Mouse (Mus musculus) limb, embryonic 15.5 days (tissue): ENCODE measurements around the gene Gm10715. TPM values are rescaled to one million over a fixed set of nuclear protein-coding genes. Genes with fewer than 3 reads are reported as not detected.
"Not testable (repeated sequence)": the region's sequence is repeated elsewhere in the genome, so short reads cannot be mapped to it uniquely, and the experiment has no call there.

Source experiments
- ATAC-seq: fragments of 200-750 bp; cut with Nextera tagmentation; 2 replicates; pipeline ENCODE4 v1.8.0; 2017; ENCODE audit warnings: low read depth, moderate TSS enrichment; ENCODE audit not compliant: insufficient number of reproducible peaks, low FRiP score, low TSS enrichment
- H3K27ac ChIP-seq: fragments of 300-500 bp; sonication (generic); 2 replicates; pipeline ENCODE4 v1.5.1; 2015; ENCODE audit warnings: moderate library complexity, mild to moderate bottlenecking, inconsistent platforms
- H3K27me3 ChIP-seq: fragments of 300-500 bp; sonication (generic); 2 replicates; pipeline ENCODE4 v1.6.1; 2015; ENCODE audit warnings: inconsistent platforms
- H3K36me3 ChIP-seq: fragments of 300-500 bp; sonication (generic); 2 replicates; pipeline ENCODE4 v1.6.1; 2015; ENCODE audit warnings: inconsistent platforms
- H3K4me1 ChIP-seq: fragments of 300-500 bp; sonication (generic); 2 replicates; pipeline ENCODE4 v1.6.1; 2015; ENCODE audit warnings: inconsistent platforms
- H3K4me2 ChIP-seq: fragments of 300-500 bp; sonication (generic); 2 replicates; pipeline ENCODE4 v1.6.1; 2015; ENCODE audit warnings: mild to moderate bottlenecking, inconsistent platforms
- H3K4me3 ChIP-seq: fragments of 300-500 bp; sonication (generic); 2 replicates; pipeline ENCODE4 v1.5.1; 2015; ENCODE audit warnings: mild to moderate bottlenecking, inconsistent platforms
- H3K9ac ChIP-seq: fragments of 300-500 bp; sonication (generic); 2 replicates; pipeline ENCODE4 v1.6.1; 2015; ENCODE audit warnings: inconsistent platforms
- H3K9me3 ChIP-seq: fragments of 300-500 bp; sonication (generic); 2 replicates; pipeline ENCODE4 v1.6.1; 2016; ENCODE audit warnings: inconsistent platforms
- WGBS: fragments of 180-500 bp; shearing (Covaris S2); methylation state at CpG from one replicate; pipeline ENCODE4 v1.1.7; 2015; 5-methylcytosine and 5-hydroxymethylcytosine counted together
- microRNA-seq: library from miRNA; unstranded; fragments of <30 nt; microRNA quantifications from one replicate; pipeline ENCODE4, GENCODE M21; 2016
- polyA plus RNA-seq: library from polyadenylated mRNA; unstranded; fragments of >200 nt; fragmentation: Nextera tagmentation; extraction: Ambion mirVana; gene quantifications from 2 replicates; pipeline ENCODE4 v1.2.1, GENCODE M21; 2015

The Gm10715 gene
- polyA plus RNA-seq, 1 experiment from 2014 or later = not detected

DNA sequence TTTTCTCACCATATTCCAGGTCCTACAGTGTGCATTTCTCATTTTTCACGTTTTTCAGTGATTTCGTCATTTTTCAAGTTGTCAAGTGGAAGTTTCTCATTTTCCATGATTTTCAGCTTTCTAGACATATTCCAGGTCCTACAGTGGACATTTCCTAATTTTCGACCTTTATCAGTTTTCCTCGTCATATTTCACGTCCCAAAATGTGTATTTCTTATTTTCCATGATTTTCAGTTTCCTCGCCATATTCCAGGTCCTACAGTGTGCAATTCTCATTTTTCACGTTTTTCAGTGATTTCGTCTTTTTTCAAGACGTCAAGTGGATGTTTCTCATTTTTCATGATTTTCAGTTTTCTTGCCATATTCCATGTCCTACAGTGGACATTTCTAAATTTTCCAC is 9.5 kb upstream of the Gm10715 start:
- H3K36me3 ChIP-seq, H3K27me3 ChIP-seq, H3K4me1 ChIP-seq, H3K4me2 ChIP-seq, H3K4me3 ChIP-seq, H3K27ac ChIP-seq, H3K9ac ChIP-seq, ATAC-seq, H3K9me3 ChIP-seq: not testable (repeated sequence)
- WGBS = 70% methylated on average over 9 of the region's 9 CpGs

DNA sequence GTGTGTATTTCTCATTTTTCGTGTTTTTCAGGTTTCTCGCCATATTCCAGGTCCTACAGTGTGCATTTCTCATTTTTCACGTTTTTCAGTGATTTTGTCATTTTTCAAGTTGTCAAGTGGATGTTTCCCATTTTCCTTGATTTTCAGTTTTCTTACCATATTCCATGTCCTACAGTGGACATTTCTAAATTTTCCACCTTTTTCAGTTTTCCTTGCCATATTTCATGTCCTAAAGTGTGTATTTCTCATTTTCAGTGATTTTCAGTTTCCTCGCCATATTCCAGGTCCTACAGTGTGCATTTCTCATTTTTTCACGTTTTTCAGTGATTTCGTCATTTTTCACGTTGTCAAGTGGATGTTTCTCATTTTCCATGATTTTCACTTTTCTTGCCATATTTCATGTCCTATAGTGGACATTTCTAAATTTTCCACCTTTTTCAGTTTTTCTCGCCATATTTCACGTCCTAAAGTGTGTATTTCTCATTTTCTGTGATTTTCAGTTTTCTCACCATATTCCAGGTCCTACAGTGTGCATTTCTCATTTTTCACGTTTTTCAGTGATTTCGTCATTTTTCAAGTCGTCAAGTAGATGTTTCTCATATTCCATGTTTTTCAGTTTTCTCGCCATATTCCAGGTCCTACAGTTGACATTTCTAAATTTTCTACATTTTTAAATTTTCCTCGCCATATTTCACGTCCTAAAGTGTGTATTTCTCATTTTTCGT is 7.2 kb upstream of the Gm10715 start:
- not testable (repeated sequence) for H3K4me3 ChIP-seq, ATAC-seq
- WGBS = 64% methylated on average over 14 of the region's 16 CpGs

DNA sequence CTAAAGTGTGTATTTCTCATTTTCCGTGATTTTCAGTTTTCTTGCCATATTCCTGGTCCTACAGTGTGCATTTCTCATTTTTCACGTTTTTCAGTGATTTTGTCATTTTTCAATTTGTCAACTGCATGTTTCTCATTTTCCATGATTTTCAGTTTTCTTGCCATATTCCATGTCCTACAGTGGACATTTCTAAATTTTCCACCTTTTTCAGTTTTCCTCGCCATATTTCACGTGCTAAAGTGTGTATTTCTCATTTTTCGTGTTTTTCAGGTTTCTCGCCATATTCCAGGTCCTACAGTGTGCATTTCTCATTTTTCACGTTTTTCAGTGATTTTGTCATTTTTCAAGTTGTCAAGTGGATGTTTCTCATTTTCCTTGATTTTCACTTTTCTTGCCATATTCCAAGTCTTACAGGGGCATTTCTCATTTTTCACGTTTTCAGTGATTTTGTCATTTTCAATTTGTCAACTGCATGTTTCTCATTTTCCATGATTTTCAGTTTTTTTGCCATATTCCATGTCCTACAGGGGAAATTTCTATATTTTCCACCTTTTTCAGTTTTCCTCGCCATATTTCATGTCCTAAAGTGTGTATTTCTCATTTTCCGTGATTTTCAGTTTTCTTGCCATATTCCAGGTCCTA is 5.9 kb upstream of the Gm10715 start:
- H3K4me3 ChIP-seq, H3K4me2 ChIP-seq, H3K4me1 ChIP-seq, H3K36me3 ChIP-seq, H3K9me3 ChIP-seq, ATAC-seq, H3K9ac ChIP-seq, H3K27me3 ChIP-seq, H3K27ac ChIP-seq: not testable (repeated sequence)
- 67% methylated on average over 3 of the region's 10 CpGs for WGBS

More for the DNA sequence above, 7.2 kb upstream of the Gm10715 start:
- not testable (repeated sequence) for H3K9ac ChIP-seq, H3K36me3 ChIP-seq, H3K27ac ChIP-seq, H3K4me2 ChIP-seq, H3K9me3 ChIP-seq, H3K4me1 ChIP-seq, H3K27me3 ChIP-seq

DNA sequence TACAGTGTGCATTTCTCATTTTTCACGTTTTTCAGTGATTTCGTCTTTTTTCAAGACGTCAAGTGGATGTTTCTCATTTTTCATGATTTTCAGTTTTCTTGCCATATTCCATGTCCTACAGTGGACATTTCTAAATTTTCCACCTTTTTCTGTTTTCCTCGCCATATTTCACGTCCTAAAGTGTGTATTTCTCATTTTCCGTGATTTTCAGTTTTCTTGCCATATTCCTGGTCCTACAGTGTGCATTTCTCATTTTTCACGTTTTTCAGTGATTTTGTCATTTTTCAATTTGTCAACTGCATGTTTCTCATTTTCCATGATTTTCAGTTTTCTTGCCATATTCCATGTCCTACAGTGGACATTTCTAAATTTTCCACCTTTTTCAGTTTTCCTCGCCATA is 2.4 kb upstream of the Gm10715 start, which contains the start of gene Gm17535:
Gene Gm17535 (plus strand): TSS at position 301 of the 400 bp plus-strand sequence.
- not testable (repeated sequence) for H3K27ac ChIP-seq, ATAC-seq, H3K9me3 ChIP-seq, H3K4me1 ChIP-seq, H3K36me3 ChIP-seq, H3K4me2 ChIP-seq, H3K9ac ChIP-seq, H3K27me3 ChIP-seq, H3K4me3 ChIP-seq
- 47% methylated on average over 1 of the region's 8 CpGs for WGBS

DNA sequence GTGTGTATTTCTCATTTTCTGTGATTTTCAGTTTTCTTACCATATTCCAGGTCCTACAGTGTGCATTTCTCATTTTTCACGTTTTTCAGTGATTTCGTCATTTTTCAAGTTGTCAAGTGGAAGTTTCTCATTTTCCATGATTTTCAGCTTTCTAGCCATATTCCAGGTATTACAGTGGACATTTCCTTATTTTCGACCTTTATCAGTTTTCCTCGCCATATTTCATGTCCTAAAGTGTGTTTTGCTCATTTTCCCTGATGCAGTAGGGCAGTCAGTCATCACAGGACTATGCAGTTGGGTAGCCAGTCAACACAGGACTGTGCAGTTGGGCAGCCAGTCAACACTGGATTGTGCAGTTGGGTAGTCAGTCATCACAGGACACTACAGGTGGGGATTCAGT is 1.5 kb downstream of the Gm10715 start:
- not testable (repeated sequence) for H3K9me3 ChIP-seq, H3K4me1 ChIP-seq, H3K4me3 ChIP-seq, ATAC-seq, H3K4me2 ChIP-seq, H3K36me3 ChIP-seq, H3K27ac ChIP-seq, H3K9ac ChIP-seq, H3K27me3 ChIP-seq
- 68% methylated on average over 4 of the region's 4 CpGs for WGBS

Small RNA genes within 50 kb of the gene (microRNA-seq; reads per million reads assigned to microRNA genes)
- gene Mir101c = not detected

Other genes starting within 250 kb of the Gm10715 start
- not detected in 2 replicates for gene Gm10722, start 36.0 kb upstream of the Gm10715 start, polyA plus RNA-seq
- not detected in 2 replicates for gene Gm11168, start 33.5 kb upstream of the Gm10715 start, polyA plus RNA-seq
- gene Gm10721, start 23.7 kb upstream of the Gm10715 start, polyA plus RNA-seq = not detected in 2 replicates
- gene Gm10720, start 21.2 kb upstream of the Gm10715 start, polyA plus RNA-seq = not detected in 2 replicates
- 0.41 TPM in 1 of 2 replicates, not detected in the other for gene Gm10719, start 19.5 kb upstream of the Gm10715 start, polyA plus RNA-seq
- 0.41 TPM in 1 of 2 replicates, not detected in the other for gene Gm10718, start 13.3 kb upstream of the Gm10715 start, polyA plus RNA-seq
- 0.26 TPM in 1 of 2 replicates, not detected in the other for gene Gm10717, start 11.5 kb upstream of the Gm10715 start, polyA plus RNA-seq
- not detected in 2 replicates for gene Gm17535, start 2.3 kb upstream of the Gm10715 start, polyA plus RNA-seq